Mouse (Mus musculus) kidney, postnatal 0 days (tissue): ENCODE results near the gene Hus1b. TPM values are rescaled to one million over a fixed set of nuclear protein-coding genes. Genes with fewer than 3 reads are reported as not detected.

Source experiments
- ATAC-seq: fragments of 200-750 bp; cut with Nextera tagmentation; replicated peaks from 2 replicates; pipeline ENCODE4 v1.8.0; 2017; ENCODE audit warnings: low read depth, moderate number of reproducible peaks, moderate TSS enrichment, moderate library complexity; ENCODE audit not compliant: low FRiP score
- DNase-seq: peaks from one replicate; pipeline ENCODE4 v3.0.0-alpha.2; 2016; ENCODE audit warnings: low spot score
- H3K27ac ChIP-seq: fragments of 300-500 bp; sonication (generic); 2 replicates; pipeline ENCODE4 v1.5.1; 2014; ENCODE audit warnings: mild to moderate bottlenecking
- H3K27me3 ChIP-seq: fragments of 300-500 bp; sonication (generic); 2 replicates; pipeline ENCODE4 v1.6.1; 2014; ENCODE audit warnings: low read length, mixed read lengths; ENCODE audit not compliant: insufficient read depth
- H3K36me3 ChIP-seq: fragments of 300-500 bp; sonication (generic); 2 replicates; pipeline ENCODE4 v1.6.1; 2014; ENCODE audit warnings: low read length, mixed read lengths; ENCODE audit not compliant: insufficient read depth
- H3K4me1 ChIP-seq: fragments of 300-500 bp; sonication (generic); replicated peaks from 2 replicates; pipeline ENCODE4 v1.6.1; 2014; ENCODE audit warnings: antibody characterized with exemption, low read length, mixed read lengths; ENCODE audit not compliant: insufficient read depth
- H3K4me2 ChIP-seq: fragments of 300-500 bp; sonication (generic); 2 replicates; pipeline ENCODE4 v1.6.1; 2014; ENCODE audit warnings: mild to moderate bottlenecking, low read length, moderate library complexity, mixed read lengths
- H3K4me3 ChIP-seq: fragments of 300-500 bp; sonication (generic); replicated peaks from 2 replicates; pipeline ENCODE4 v1.5.1; 2014; ENCODE audit warnings: low read depth, low read length
- H3K9ac ChIP-seq: fragments of 300-500 bp; sonication (generic); 2 replicates; pipeline ENCODE4 v1.6.1; 2014; ENCODE audit warnings: low read depth, low read length
- H3K9me3 ChIP-seq: fragments of 300-500 bp; sonication (generic); replicated peaks from 2 replicates; pipeline ENCODE4 v1.6.1; 2016; ENCODE audit warnings: low read length, inconsistent platforms, mixed read lengths
- CTCF ChIP-seq: IDR thresholded peaks from 2 replicates; pipeline ENCODE4 v1.5.1; 2016; ENCODE audit warnings: antibody characterized with exemption, low read depth, mild to moderate bottlenecking, moderate library complexity
- WGBS: fragments of 180-500 bp; shearing (Covaris S2); extraction: QIAGEN DNeasy Blood & Tissue Kit; methylation state at CpG from one replicate; pipeline ENCODE4 v1.1.7; 2014; 5-methylcytosine and 5-hydroxymethylcytosine counted together
- polyA plus RNA-seq: library from polyadenylated mRNA; unstranded; fragments of >200 nt; fragmentation: Nextera tagmentation; extraction: Ambion mirVana; gene quantifications from 2 replicates; pipeline ENCODE4 v1.2.1, GENCODE M21; 2015

Gene Hus1b
- polyA plus RNA-seq, 1 experiment from 2014 or later: 0.13 TPM

- Histone ChIP-seq H3K27ac (no peak overlapping the region), H3K36me3 (no peaks in the 10 kb centered on the region), H3K4me3 (no peak overlapping the region), H3K9ac (no peak overlapping the region), H3K4me1 (0 out of 2 replicates have a peak, but pooled peaks cover 4% of the 10 kb centered on the region), H3K4me2 (no peak overlapping the region), H3K27me3 (no peaks in the 10 kb centered on the region), H3K9me3 (no peaks in the 10 kb centered on the region)
- no peak for TF ChIP-seq CTCF
- ATAC-seq: no peak
- 74% methylated on average over 10 of the region's 10 CpGs for WGBS
- peak; percentile 14 for DNase-seq
Observed at GRCm38 (mm10) chr13:30986934-30987455, 39.4 kb upstream of the Hus1b start.

GRCm38 (mm10) chr13:30985598-30986466 is 38.3 kb upstream of the Hus1b start:
- TF ChIP-seq CTCF: no peak
- DNase-seq (peak; percentile 68), ATAC-seq (no peak)
- peak overlapping the region; percentile 46; the same call in 1 of the 2 replicates for H3K9ac ChIP-seq
- peak overlapping the region; percentile 76 for H3K4me2 ChIP-seq
- no peaks in the 10 kb centered on the region for H3K9me3 ChIP-seq
- H3K27me3 ChIP-seq: no peaks in the 10 kb centered on the region
- WGBS: 15% methylated on average over 27 of the region's 27 CpGs
- 0 out of 2 replicates have a peak, but pooled peaks cover 4% of the 10 kb centered on the region for H3K4me1 ChIP-seq
- H3K27ac ChIP-seq: peak overlapping the region; percentile 15; the same call in 1 of the 2 replicates
- peak overlapping the region; percentile 35 for H3K4me3 ChIP-seq
- H3K36me3 ChIP-seq: no peaks in the 10 kb centered on the region

GRCm38 (mm10) chr13:30985275-30985597 is 37.7 kb upstream of the Hus1b start:
- ATAC-seq: no peak

GRCm38 (mm10) chr13:30981666-30982065 is 34.1 kb upstream of the Hus1b start:
- TF ChIP-seq CTCF: peak; percentile 71
- Histone ChIP-seq H3K4me3 (no peak overlapping the region), H3K4me1 (0 out of 2 replicates have a peak, but pooled peaks cover 4% of the 10 kb centered on the region), H3K27me3 (0 out of 2 replicates have a peak, but pooled peaks cover 3% of the 10 kb centered on the region), H3K27ac (no peak overlapping the region), H3K9ac (no peak overlapping the region), H3K4me2 (no peak overlapping the region), H3K36me3 (no peaks in the 10 kb centered on the region), H3K9me3 (no peaks in the 10 kb centered on the region)
- 67% methylated on average over 1 of the region's 1 CpGs for WGBS
- peak; percentile 46 for DNase-seq
- no peak for ATAC-seq

More at GRCm38 (mm10) chr13:30985275-30985597, 37.7 kb upstream of the Hus1b start:
- no peaks in the 10 kb centered on the region for H3K36me3 ChIP-seq
- H3K4me2 ChIP-seq: peak overlapping the region; percentile 76
- no peak for DNase-seq
- H3K4me1 ChIP-seq: 0 out of 2 replicates have a peak, but pooled peaks cover 4% of the 10 kb centered on the region
- peak overlapping the region; percentile 35 for H3K4me3 ChIP-seq
- WGBS: 19% methylated on average over 13 of the region's 13 CpGs
- H3K9me3 ChIP-seq: no peaks in the 10 kb centered on the region
- H3K9ac ChIP-seq: peak overlapping the region; percentile 46; the same call in 1 of the 2 replicates
- no peak for TF ChIP-seq CTCF
- H3K27ac ChIP-seq: peak overlapping the region; percentile 15; the same call in 1 of the 2 replicates
- H3K27me3 ChIP-seq: no peaks in the 10 kb centered on the region

- DNase-seq (no peak), ATAC-seq (no peak)
- Histone ChIP-seq H3K4me2 (no peak overlapping the region), H3K9ac (no peak overlapping the region), H3K4me1 (no peaks in the 10 kb centered on the region), H3K27ac (no peak overlapping the region), H3K36me3 (no peaks in the 10 kb centered on the region), H3K27me3 (0 out of 2 replicates have a peak, but pooled peaks cover 3% of the 10 kb centered on the region), H3K9me3 (no peaks in the 10 kb centered on the region), H3K4me3 (no peak overlapping the region)
- no peak for TF ChIP-seq CTCF
- WGBS: 44% methylated on average over 4 of the region's 4 CpGs
Observed at GRCm38 (mm10) chr13:30978224-30978623, 30.7 kb upstream of the Hus1b start.

- H3K27ac ChIP-seq: no peak overlapping the region
- no peaks in the 10 kb centered on the region for H3K9me3 ChIP-seq
- H3K4me2 ChIP-seq: no peak overlapping the region
- WGBS: 60% methylated on average over 8 of the region's 8 CpGs
- H3K4me3 ChIP-seq: no peak overlapping the region
- H3K4me1 ChIP-seq: no peaks in the 10 kb centered on the region
- H3K9ac ChIP-seq: no peak overlapping the region
- H3K36me3 ChIP-seq: no peaks in the 10 kb centered on the region
- DNase-seq (no peak), ATAC-seq (no peak)
- H3K27me3 ChIP-seq: 0 out of 2 replicates have a peak, but pooled peaks cover 3% of the 10 kb centered on the region
- TF ChIP-seq CTCF: no peak
Observed at GRCm38 (mm10) chr13:30976536-30977084, 29.1 kb upstream of the Hus1b start.
